Mouse (Mus musculus) thymus, adult 2 months (tissue): ENCODE measurements around the gene Nrgn.

Experiments
- CTCF ChIP-seq: fragments of 200-500 bp; IDR thresholded peaks from 2 replicates; pipeline ENCODE4 v1.5.1; 2012; ENCODE audit warnings: mild to moderate bottlenecking, control low read depth, low read length, moderate library complexity, borderline replicate concordance; ENCODE audit not compliant: control insufficient read depth, poor library complexity, insufficient read depth; ENCODE audit errors: extremely low read depth
- POLR2A ChIP-seq: fragments of 200-500 bp; IDR thresholded peaks from 2 replicates; pipeline ENCODE4 v1.6.1; 2012; ENCODE audit warnings: mild to moderate bottlenecking, low read length, control low read depth, moderate library complexity; ENCODE audit not compliant: control insufficient read depth, poor library complexity, insufficient read depth; ENCODE audit errors: extremely low read depth

- TF ChIP-seq CTCF: no peak
- TF ChIP-seq POLR2A: no peak
Observed at GRCm38 (mm10) chr9:37567454-37567853, 14.8 kb upstream of the Nrgn start.
